Mouse (Mus musculus) neural tube, embryonic 15.5 days (tissue): ENCODE measurements around the gene Zdhhc11. TPM values are rescaled to one million over a fixed set of nuclear protein-coding genes. Genes with fewer than 3 reads are reported as not detected.

Experiments used
- ATAC-seq: fragments of 200-750 bp; cut with Nextera tagmentation; 2 replicates; pipeline ENCODE4 v1.8.0; 2017; ENCODE audit warnings: mild to moderate bottlenecking, moderate TSS enrichment, moderate library complexity; ENCODE audit not compliant: low FRiP score
- H3K27ac ChIP-seq: fragments of 300-500 bp; sonication (generic); replicated peaks from 2 replicates; pipeline ENCODE4 v1.5.1; 2015; ENCODE audit warnings: mild to moderate bottlenecking, inconsistent platforms
- H3K27me3 ChIP-seq: fragments of 300-500 bp; sonication (generic); replicated peaks from 2 replicates; pipeline ENCODE4 v1.6.1; 2015; ENCODE audit warnings: inconsistent platforms
- H3K36me3 ChIP-seq: fragments of 300-500 bp; sonication (generic); 2 replicates; pipeline ENCODE4 v1.6.1; 2015; ENCODE audit warnings: inconsistent platforms
- H3K4me1 ChIP-seq: fragments of 300-500 bp; sonication (generic); 2 replicates; pipeline ENCODE4 v1.6.1; 2015; ENCODE audit warnings: inconsistent platforms
- H3K4me2 ChIP-seq: fragments of 300-500 bp; sonication (generic); 2 replicates; pipeline ENCODE4 v1.6.1; 2015; ENCODE audit warnings: inconsistent platforms, mild to moderate bottlenecking, moderate library complexity
- H3K4me3 ChIP-seq: fragments of 300-500 bp; sonication (generic); replicated peaks from 2 replicates; pipeline ENCODE4 v1.5.1; 2015; ENCODE audit warnings: mild to moderate bottlenecking, inconsistent platforms
- H3K9ac ChIP-seq: fragments of 300-500 bp; sonication (generic); replicated peaks from 2 replicates; pipeline ENCODE4 v1.6.1; 2015; ENCODE audit warnings: mild to moderate bottlenecking, inconsistent platforms
- H3K9me3 ChIP-seq: fragments of 300-500 bp; sonication (generic); replicated peaks from 2 replicates; pipeline ENCODE4 v1.6.1; 2016; ENCODE audit warnings: inconsistent platforms
- WGBS: fragments of 180-500 bp; shearing (Covaris S2); methylation state at CpG from one replicate; pipeline ENCODE4 v1.1.7; 2015; ENCODE audit warnings: mixed read lengths; 5-methylcytosine and 5-hydroxymethylcytosine counted together
- microRNA-seq: library from miRNA; unstranded; fragments of <30 nt; microRNA quantifications from one replicate; pipeline ENCODE4, GENCODE M21; 2017
- polyA plus RNA-seq: library from polyadenylated mRNA; unstranded; fragments of >200 nt; fragmentation: Nextera tagmentation; extraction: Ambion mirVana; gene quantifications from 2 replicates; pipeline ENCODE4 v1.2.1, GENCODE M21; 2015

Zdhhc11 gene
- polyA plus RNA-seq, 1 experiment from 2014 or later: not detected

- ATAC-seq: no peak
- Histone ChIP-seq H3K27ac (no peak overlapping the region), H3K9me3 (no peaks in the 10 kb centered on the region), H3K27me3 (no peaks in the 10 kb centered on the region), H3K4me1 (no peaks in the 10 kb centered on the region), H3K4me3 (no peak overlapping the region), H3K4me2 (no peak overlapping the region), H3K36me3 (peaks cover 24% of the 10 kb centered on the region), H3K9ac (no peak overlapping the region)
- WGBS: 89% methylated on average over 7 of the region's 7 CpGs
Measured at GRCm38 (mm10) chr13:74030691-74031090, 67.0 kb downstream of the Zdhhc11 start.

GRCm38 (mm10) chr13:74031133-74031532, 67.5 kb downstream of the Zdhhc11 start:
- H3K4me2 ChIP-seq: no peak overlapping the region
- H3K36me3 ChIP-seq: peaks cover 24% of the 10 kb centered on the region
- 83% methylated on average over 8 of the region's 8 CpGs for WGBS
- H3K9me3 ChIP-seq: no peaks in the 10 kb centered on the region
- no peak for ATAC-seq
- no peaks in the 10 kb centered on the region for H3K27me3 ChIP-seq
- no peak overlapping the region for H3K4me3 ChIP-seq
- H3K9ac ChIP-seq: no peak overlapping the region
- no peak overlapping the region for H3K27ac ChIP-seq
- no peaks in the 10 kb centered on the region for H3K4me1 ChIP-seq

- WGBS: 68% methylated on average over 2 of the region's 2 CpGs
- Histone ChIP-seq H3K4me1 (no peaks in the 10 kb centered on the region), H3K9me3 (no peaks in the 10 kb centered on the region), H3K36me3 (peaks cover 27% of the 10 kb centered on the region), H3K27me3 (no peaks in the 10 kb centered on the region), H3K4me2 (no peak overlapping the region), H3K27ac (no peak overlapping the region), H3K4me3 (no peak overlapping the region), H3K9ac (no peak overlapping the region)
- no peak for ATAC-seq
Measured at GRCm38 (mm10) chr13:74034756-74035155, 71.1 kb downstream of the Zdhhc11 start.

GRCm38 (mm10) chr13:74035776-74036175, 72.1 kb downstream of the Zdhhc11 start:
- Histone ChIP-seq H3K27me3 (no peaks in the 10 kb centered on the region), H3K4me3 (no peak overlapping the region), H3K36me3 (peaks cover 29% of the 10 kb centered on the region), H3K27ac (no peak overlapping the region), H3K4me1 (no peaks in the 10 kb centered on the region), H3K9ac (no peak overlapping the region), H3K9me3 (no peaks in the 10 kb centered on the region), H3K4me2 (no peak overlapping the region)
- no peak for ATAC-seq
- WGBS: 100% methylated on average over 2 of the region's 2 CpGs

GRCm38 (mm10) chr13:74039926-74040325, 76.3 kb downstream of the Zdhhc11 start:
- Histone ChIP-seq H3K27ac (no peak overlapping the region), H3K36me3 (peaks cover 10% of the 10 kb centered on the region; the same call in 1 of the 2 replicates), H3K4me3 (no peak overlapping the region), H3K27me3 (no peaks in the 10 kb centered on the region), H3K4me1 (no peaks in the 10 kb centered on the region), H3K4me2 (no peak overlapping the region), H3K9me3 (no peaks in the 10 kb centered on the region), H3K9ac (no peak overlapping the region)
- no peak for ATAC-seq
- whole genome bisulfite sequencing: 85% methylated on average over 3 of the region's 3 CpGs

Small RNAs within 50 kb of the gene (microRNA-seq; reads per million reads assigned to microRNA genes)
- not detected for gene Gm25197

Other genes starting within 250 kb of the Zdhhc11 start
- gene Slc12a7, start 230.8 kb upstream of the Zdhhc11 start, polyA plus RNA-seq: 7.4 and 10.2 TPM in 2 replicates
- gene Nkd2, start 116.2 kb upstream of the Zdhhc11 start, polyA plus RNA-seq: 12.2 and 12.7 TPM in 2 replicates
- gene Trip13, start 26.1 kb upstream of the Zdhhc11 start, polyA plus RNA-seq: 9.6 and 15.5 TPM in 2 replicates
- gene Brd9, start 26.0 kb upstream of the Zdhhc11 start, polyA plus RNA-seq: 68.8 and 78.1 TPM in 2 replicates
- gene Tppp, start 45.6 kb downstream of the Zdhhc11 start, polyA plus RNA-seq: 11.0 and 12.1 TPM in 2 replicates
- gene Cep72, start 98.4 kb downstream of the Zdhhc11 start, polyA plus RNA-seq: 7.5 and 7.9 TPM in 2 replicates
- 0.23 and 0.46 TPM in 2 replicates for gene Slc9a3, start 157.6 kb downstream of the Zdhhc11 start, polyA plus RNA-seq
- gene Exoc3, start 244.9 kb downstream of the Zdhhc11 start, polyA plus RNA-seq: 109 and 115 TPM in 2 replicates